Mouse (Mus musculus): ENCODE measurements around the gene Tcam1.

DNA sequence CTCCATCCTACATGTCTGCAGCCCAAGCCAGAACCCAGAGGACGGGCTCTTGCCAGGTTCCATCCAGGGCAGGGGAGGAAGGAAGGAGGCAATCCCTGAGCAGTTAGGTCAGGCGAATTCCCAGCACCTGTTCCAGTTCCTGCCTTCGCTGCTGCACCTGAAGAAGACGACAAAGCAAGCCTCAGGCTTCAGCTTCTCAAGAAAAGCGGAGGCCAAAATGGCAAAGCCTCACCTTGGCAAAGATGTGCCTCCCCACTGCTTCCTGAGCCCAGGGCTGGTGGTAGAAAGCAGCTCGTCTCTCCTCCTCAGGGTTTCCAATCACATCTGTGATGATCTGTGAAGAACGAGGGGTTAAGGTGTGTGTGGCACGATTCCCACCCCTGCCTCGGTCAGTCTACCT is 12.5 kb upstream of the Tcam1 start:
- TF ChIP-seq CTCF (IDR thresholded peaks at IDR 0.05; ENCODE audit: low read depth) (no peak), EP300 (IDR thresholded peaks at IDR 0.05; ENCODE audit: low read depth) (no peak)
